Mouse (Mus musculus) hindbrain, postnatal 0 days (tissue): ENCODE data around the gene Heg1. TPM values are rescaled to one million over a fixed set of nuclear protein-coding genes. Genes with fewer than 3 reads are reported as not detected.

Source experiments
- ATAC-seq: fragments of 200-750 bp; cut with Nextera tagmentation; 2 replicates; pipeline ENCODE4 v1.8.0; 2017; ENCODE audit warnings: mild to moderate bottlenecking, moderate TSS enrichment, moderate library complexity
- DNase-seq: peaks from one replicate; pipeline ENCODE4 v3.0.0-alpha.2; 2015; ENCODE audit warnings: low spot score
- H3K27ac ChIP-seq: fragments of 300-500 bp; sonication (generic); 2 replicates; pipeline ENCODE4 v1.5.1; 2014; ENCODE audit warnings: mild to moderate bottlenecking
- H3K27me3 ChIP-seq: fragments of 300-500 bp; sonication (generic); 2 replicates; pipeline ENCODE4 v1.6.1; 2014; ENCODE audit warnings: low read length, mixed read lengths; ENCODE audit not compliant: insufficient read depth
- H3K36me3 ChIP-seq: fragments of 300-500 bp; sonication (generic); 2 replicates; pipeline ENCODE4 v1.6.1; 2014; ENCODE audit warnings: low read length, mixed read lengths; ENCODE audit not compliant: insufficient read depth
- H3K4me1 ChIP-seq: fragments of 300-500 bp; sonication (generic); 2 replicates; pipeline ENCODE4 v1.6.1; 2014; ENCODE audit warnings: antibody characterized with exemption, low read length, mixed read lengths; ENCODE audit not compliant: insufficient read depth
- H3K4me2 ChIP-seq: fragments of 300-500 bp; sonication (generic); 2 replicates; pipeline ENCODE4 v1.6.1; 2014; ENCODE audit warnings: low read depth, mild to moderate bottlenecking, low read length, moderate library complexity, mixed read lengths
- H3K4me3 ChIP-seq: fragments of 300-500 bp; sonication (generic); 2 replicates; pipeline ENCODE4 v1.5.1; 2014; ENCODE audit warnings: low read length
- H3K9ac ChIP-seq: fragments of 300-500 bp; sonication (generic); replicated peaks from 2 replicates; pipeline ENCODE4 v1.6.1; 2014; ENCODE audit warnings: mild to moderate bottlenecking, low read length, moderate library complexity, mixed read lengths
- H3K9me3 ChIP-seq: fragments of 300-500 bp; sonication (generic); 2 replicates; pipeline ENCODE4 v1.6.1; 2016; ENCODE audit warnings: low read length, mixed read lengths
- CTCF ChIP-seq: IDR thresholded peaks from 2 replicates; pipeline ENCODE4 v1.5.1; 2016; ENCODE audit warnings: antibody characterized with exemption, control low read depth, low read depth
- WGBS: fragments of 180-500 bp; shearing (Covaris S2); extraction: QIAGEN DNeasy Blood & Tissue Kit; methylation state at CpG from one replicate; pipeline ENCODE4 v1.1.7; 2014; 5-methylcytosine and 5-hydroxymethylcytosine counted together
- polyA plus RNA-seq: library from polyadenylated mRNA; unstranded; fragments of >200 nt; fragmentation: Nextera tagmentation; extraction: Ambion mirVana; gene quantifications from 2 replicates; pipeline ENCODE4 v1.2.1, GENCODE M21; 2015
- total RNA-seq: library from RNA; depleted of rRNA; stranded (reverse); fragments of >200 nt; gene quantifications from 2 replicates; pipeline ENCODE4 v1.2.3, GENCODE M21; 2014

The Heg1 gene
- total and polyA plus RNA-seq, 2 experiments from 2014 or later: 8.1 to 30.4 TPM

DNA sequence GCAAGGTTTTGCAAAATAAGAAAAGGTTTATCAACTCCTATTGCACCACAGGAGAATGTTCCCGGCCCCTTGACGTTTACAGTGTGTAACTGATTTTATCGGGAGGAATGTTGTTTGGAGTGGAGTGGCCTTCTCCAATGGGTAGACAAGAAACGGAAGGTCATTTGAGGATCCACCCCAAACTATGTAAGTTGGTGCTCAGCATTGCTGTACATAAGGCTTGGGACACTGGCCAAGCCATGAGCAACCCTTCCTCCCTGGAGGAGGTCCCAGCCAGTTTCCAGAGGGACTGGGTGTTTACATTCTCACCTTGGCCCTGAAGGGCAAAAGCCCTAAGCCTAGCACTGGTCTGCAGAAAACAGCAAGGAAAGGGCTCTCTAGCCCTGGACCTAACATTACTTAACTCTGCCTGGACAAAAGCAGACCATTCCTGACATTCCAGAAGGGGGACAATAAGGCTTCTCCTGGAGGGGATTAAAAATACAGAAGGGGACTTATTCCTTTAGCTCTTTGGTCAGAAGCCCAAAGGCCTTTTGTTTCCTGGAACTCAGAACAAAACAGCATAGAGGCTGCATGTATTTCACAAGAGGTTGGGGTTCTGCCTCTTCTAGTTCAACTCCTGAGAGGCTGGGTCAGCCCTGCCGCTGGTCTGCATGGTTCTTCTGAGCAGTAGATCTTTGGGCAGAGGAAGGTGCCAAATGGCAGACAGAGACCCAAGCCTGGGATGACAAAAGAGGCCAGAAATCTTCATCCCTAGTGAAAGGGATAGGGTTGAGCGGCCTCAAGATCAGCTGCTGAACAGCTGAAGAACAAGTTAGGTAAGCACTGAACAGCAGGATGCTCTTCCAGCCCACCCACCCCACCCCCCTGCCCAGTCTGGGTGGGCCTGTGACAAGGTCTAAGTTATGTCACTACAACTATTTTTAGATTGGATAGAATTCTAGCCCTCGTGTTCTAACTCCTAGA lies 7.5 kb upstream of the Heg1 start:
- Histone ChIP-seq H3K36me3 (no peaks in the 10 kb centered on the region), H3K4me2 (no peak overlapping the region), H3K4me3 (no peak overlapping the region), H3K4me1 (no peaks in the 10 kb centered on the region), H3K27ac (no peak overlapping the region; the same call in 1 of the 2 replicates), H3K9ac (no peak overlapping the region), H3K9me3 (no peaks in the 10 kb centered on the region), H3K27me3 (no peaks in the 10 kb centered on the region)
- WGBS: 67% methylated on average over 7 of the region's 7 CpGs
- TF ChIP-seq CTCF: no peak
- no peak for ATAC-seq
- no peak for DNase-seq

DNA sequence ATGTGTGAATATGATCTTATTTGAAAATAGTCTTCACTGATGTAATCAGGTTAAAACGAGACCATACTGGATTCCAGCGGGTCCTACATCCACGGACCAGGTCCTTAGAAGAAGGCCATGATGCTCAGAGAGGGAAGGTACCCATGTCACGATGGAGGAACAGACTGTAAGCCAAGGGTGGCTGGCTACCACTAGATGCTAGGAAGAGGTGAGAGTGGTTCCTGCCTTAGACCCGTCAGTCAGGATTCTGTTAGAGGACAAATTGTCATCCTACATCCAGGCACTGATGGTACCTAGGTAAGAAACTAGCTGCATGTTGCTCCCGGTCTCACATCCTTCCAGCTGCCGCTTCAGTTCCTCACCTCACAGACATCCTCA lies 6.9 kb upstream of the Heg1 start:
- no peak overlapping the region for H3K4me2 ChIP-seq
- no peaks in the 10 kb centered on the region for H3K36me3 ChIP-seq
- H3K9ac ChIP-seq: no peak overlapping the region
- no peaks in the 10 kb centered on the region for H3K9me3 ChIP-seq
- H3K4me3 ChIP-seq: no peak overlapping the region
- 90% methylated on average over 7 of the region's 7 CpGs for WGBS
- no peaks in the 10 kb centered on the region for H3K4me1 ChIP-seq
- no peak for ATAC-seq
- no peaks in the 10 kb centered on the region for H3K27me3 ChIP-seq
- no peak for DNase-seq
- no peak for TF ChIP-seq CTCF
- H3K27ac ChIP-seq: no peak overlapping the region; the same call in 1 of the 2 replicates

DNA sequence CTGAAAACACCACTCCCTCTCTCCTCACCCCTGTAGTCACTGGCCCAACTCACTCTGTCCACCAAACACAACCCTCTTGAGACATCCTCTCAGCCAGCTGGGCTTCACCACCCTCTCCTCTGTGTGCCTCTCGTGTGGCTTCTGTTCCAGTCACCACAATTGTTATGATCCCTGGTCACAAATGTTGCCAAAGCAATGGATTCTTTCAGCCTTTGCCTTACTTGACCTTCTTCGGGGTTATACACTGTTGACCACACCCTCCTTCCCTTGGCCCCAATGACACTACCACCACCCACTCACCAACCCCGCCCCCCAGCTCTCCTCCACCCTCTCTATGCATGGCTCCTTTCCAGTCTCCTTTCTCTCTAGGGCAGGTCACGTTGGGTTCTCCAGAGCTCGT lies 6.3 kb upstream of the Heg1 start:
- no peaks in the 10 kb centered on the region for H3K27me3 ChIP-seq
- no peak overlapping the region for H3K27ac ChIP-seq
- no peak overlapping the region for H3K9ac ChIP-seq
- DNase-seq: no peak
- H3K9me3 ChIP-seq: no peaks in the 10 kb centered on the region
- no peak for ATAC-seq
- no peaks in the 10 kb centered on the region for H3K36me3 ChIP-seq
- WGBS: 90% methylated on average over 5 of the region's 5 CpGs
- no peak overlapping the region for H3K4me3 ChIP-seq
- TF ChIP-seq CTCF: no peak
- no peak overlapping the region for H3K4me2 ChIP-seq
- H3K4me1 ChIP-seq: no peaks in the 10 kb centered on the region

DNA sequence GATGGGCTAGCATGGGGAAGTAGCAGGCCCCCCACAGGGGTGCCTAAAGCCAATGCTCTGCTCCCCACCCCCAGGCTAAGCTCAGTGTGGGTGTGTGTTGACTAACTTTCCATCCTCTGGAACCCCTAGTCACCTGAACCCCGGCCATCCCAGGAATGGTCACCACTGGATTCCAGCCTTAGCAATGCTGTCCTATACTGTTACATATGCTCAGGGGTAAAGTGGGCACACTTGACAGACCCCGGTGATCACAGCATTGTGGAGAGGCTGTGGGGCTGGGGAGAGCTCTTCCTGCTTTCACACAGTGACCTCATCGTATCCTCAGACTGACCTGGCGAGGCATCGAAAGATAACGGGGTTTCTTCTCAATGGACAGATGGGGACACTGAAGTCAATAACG lies 3.9 kb upstream of the Heg1 start:
- no peak for ATAC-seq
- Histone ChIP-seq H3K9ac (no peak overlapping the region), H3K27me3 (no peaks in the 10 kb centered on the region), H3K4me1 (no peaks in the 10 kb centered on the region), H3K4me3 (no peak overlapping the region), H3K9me3 (no peaks in the 10 kb centered on the region), H3K27ac (no peak overlapping the region), H3K4me2 (no peak overlapping the region), H3K36me3 (no peaks in the 10 kb centered on the region)
- no peak for TF ChIP-seq CTCF
- 83% methylated on average over 7 of the region's 7 CpGs for WGBS
- DNase-seq: no peak

DNA sequence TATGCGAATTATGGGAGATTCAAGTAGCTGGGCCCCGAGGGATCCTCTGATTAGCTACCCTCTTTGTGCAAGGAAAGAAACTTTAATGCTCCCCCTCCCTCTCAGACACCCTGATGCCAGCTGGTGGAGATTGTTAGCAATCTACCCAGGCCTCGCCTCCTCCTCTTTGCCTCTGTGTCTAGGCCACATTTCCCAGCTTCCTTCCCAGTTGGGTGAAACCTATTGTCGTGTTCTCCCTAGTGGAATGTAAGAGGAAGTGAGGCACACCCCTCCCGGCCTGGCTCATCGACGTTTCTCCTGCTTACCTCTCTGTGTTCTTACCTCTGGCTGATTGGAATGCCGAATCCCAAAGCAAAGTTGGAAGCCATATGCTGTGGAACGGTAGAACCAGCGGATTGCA lies 3.4 kb upstream of the Heg1 start:
- 61% methylated on average over 10 of the region's 10 CpGs for WGBS
- TF ChIP-seq CTCF: no peak
- no peak overlapping the region for H3K4me2 ChIP-seq
- H3K36me3 ChIP-seq: no peaks in the 10 kb centered on the region
- no peaks in the 10 kb centered on the region for H3K9me3 ChIP-seq
- H3K4me1 ChIP-seq: no peaks in the 10 kb centered on the region
- no peak overlapping the region for H3K4me3 ChIP-seq
- H3K9ac ChIP-seq: no peak overlapping the region
- DNase-seq (no peak), ATAC-seq (no peak)
- H3K27me3 ChIP-seq: no peaks in the 10 kb centered on the region
- no peak overlapping the region for H3K27ac ChIP-seq

DNA sequence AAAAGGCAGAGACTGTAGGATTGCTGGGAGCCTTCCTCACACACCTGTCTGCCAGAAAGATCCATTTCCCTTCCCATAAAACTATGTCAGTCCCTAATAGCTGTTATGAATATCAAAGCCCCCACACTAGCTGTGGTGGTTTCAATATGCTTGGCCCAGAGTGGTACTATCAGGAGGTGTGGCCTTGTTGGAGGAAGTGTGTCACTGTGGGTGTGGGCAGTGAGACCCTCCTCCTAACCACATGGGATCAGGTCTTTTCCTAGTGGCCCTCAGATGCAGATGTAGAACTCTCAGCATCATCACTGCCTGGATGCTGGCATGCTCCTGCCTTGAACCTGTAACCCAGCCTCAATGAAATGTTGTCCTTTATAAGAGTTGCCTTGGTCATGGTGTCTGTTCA lies 2.5 kb upstream of the Heg1 start:
- H3K4me1 ChIP-seq: no peaks in the 10 kb centered on the region
- no peak overlapping the region for H3K4me3 ChIP-seq
- H3K27me3 ChIP-seq: no peaks in the 10 kb centered on the region
- H3K27ac ChIP-seq: no peak overlapping the region
- no peak for ATAC-seq
- H3K9me3 ChIP-seq: no peaks in the 10 kb centered on the region
- H3K4me2 ChIP-seq: no peak overlapping the region
- DNase-seq: no peak
- no peak overlapping the region for H3K9ac ChIP-seq
- no peaks in the 10 kb centered on the region for H3K36me3 ChIP-seq
- no peak for TF ChIP-seq CTCF

DNA sequence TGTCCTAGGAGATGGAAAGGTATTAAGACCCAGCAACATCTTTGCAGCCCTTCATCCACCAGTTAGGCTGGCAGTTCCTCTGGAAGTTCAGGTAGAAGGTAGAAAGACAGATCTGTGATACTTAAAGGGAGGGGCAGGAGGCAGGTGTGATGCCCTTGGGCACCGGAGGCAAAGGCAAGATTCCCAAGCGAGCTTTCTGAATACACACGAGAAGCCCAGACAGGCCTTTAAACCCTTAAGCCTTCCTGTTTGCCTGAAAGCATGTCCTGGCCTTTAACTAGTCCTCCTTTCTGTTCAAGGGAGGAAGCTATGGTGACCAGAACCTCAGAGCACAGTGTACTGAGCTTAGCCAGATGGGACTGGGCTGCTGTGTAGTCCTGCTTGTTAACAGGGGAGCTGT lies 1.5 kb upstream of the Heg1 start:
- no peak for ATAC-seq
- H3K36me3 ChIP-seq: no peaks in the 10 kb centered on the region
- no peaks in the 10 kb centered on the region for H3K27me3 ChIP-seq
- H3K27ac ChIP-seq: no peak overlapping the region
- 77% methylated on average over 3 of the region's 3 CpGs for WGBS
- DNase-seq: no peak
- no peak overlapping the region for H3K4me2 ChIP-seq
- no peak overlapping the region for H3K9ac ChIP-seq
- no peak overlapping the region for H3K4me3 ChIP-seq
- H3K4me1 ChIP-seq: no peaks in the 10 kb centered on the region
- no peaks in the 10 kb centered on the region for H3K9me3 ChIP-seq
- no peak for TF ChIP-seq CTCF
